Mouse (Mus musculus): ENCODE results near the gene Bcl2l14.

Gene Bcl2l14

DNA sequence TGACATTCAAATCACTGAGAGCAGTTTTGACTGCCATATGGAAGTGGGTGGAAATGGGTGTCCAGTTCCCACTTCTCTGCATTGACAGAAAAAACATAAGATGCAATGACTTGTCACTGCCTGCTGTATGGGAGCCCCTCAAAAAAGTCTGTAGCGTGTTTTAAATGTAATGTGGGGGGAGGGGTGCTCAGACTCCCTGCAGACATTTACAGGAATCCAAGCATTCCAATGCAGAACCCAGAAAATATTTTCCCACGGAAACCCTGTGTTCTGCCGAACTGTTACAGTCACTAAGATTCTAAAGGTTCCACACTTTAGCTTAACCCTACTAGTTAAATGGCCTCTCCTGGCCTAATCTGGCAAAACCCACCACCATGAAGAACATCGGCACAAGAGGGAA lies at the start of gene Bcl2l14:
Gene Bcl2l14, plus strand, starts transcription at position 301 of the 400 bp plus-strand sequence.
- no peak for DNase-seq (ENCODE audit: low read depth, low spot score)

GRCm38 (mm10) chr6:134348526-134349067 lies 47.5 kb upstream of the Bcl2l14 start:
- DNase-seq (ENCODE audit: low read depth, low spot score) = no peak

- DNase-seq (ENCODE audit: low read depth, low spot score) = no peak
These were observed 43.2 kb upstream of the Bcl2l14 start for GRCm38 (mm10) chr6:134352881-134353280.

DNA sequence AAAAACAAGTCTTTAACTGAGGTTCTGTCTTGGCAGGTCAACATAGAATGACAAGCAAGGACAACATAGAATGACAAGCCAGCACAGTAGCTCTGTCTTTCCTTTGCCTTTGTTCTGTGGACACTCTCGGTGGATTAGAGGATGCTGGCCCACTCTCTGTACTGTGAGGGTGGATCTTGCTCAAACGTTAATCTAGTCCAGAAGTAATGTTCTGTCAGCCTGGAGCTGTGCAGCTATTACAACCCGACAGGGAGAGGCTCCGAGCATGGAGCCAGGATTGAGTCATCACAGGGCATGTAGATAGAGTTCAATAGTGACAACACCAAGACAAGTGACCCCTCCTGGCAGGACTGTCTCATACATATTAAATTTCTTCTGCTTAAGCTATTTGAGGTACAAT lies 42.4 kb upstream of the Bcl2l14 start:
- no peak for DNase-seq (ENCODE audit: low read depth, low spot score)

DNA sequence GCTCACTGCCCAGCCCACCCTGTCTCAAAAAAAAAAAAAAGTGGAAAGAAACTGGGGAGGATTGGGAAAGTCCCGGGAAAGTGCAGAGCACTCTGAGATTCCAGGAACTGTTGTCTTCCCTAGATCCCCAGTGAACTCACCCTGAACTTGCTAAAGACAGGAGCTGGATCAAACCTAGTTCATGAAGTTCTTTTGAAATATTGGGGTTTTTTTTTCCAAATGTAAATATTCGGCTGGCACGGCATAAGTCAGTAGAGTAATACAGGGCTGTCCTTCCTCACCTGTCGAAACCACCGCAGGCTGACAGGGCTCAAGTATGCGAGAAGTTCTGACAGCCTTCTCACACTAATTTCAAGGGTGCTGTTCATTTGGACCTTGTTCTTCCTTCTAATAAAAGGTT lies 38.5 kb upstream of the Bcl2l14 start:
- no peak for DNase-seq (ENCODE audit: low read depth, low spot score)

DNA sequence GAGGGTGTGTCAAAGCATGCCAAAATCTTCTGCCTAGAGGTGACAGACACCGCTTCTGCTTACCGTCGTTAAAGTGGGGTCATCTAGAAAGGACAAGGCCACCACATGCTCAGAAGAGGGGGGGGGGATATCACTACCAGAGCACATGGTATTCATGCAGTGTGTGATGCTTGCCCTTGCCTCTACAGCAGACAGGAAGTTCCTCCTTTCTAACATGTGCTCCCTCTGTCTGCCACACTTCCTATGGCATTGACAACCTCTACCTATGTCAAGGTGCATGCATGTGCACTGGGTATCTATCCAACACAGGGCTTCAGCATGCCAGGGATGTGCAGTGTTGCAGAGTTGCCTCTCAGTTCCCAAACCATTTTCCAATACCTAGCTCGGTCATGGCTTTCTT lies 36.0 kb upstream of the Bcl2l14 start:
- DNase-seq (ENCODE audit: low read depth, low spot score) = no peak

GRCm38 (mm10) chr6:134364644-134365043 lies 31.5 kb upstream of the Bcl2l14 start:
- DNase-seq (ENCODE audit: low read depth, low spot score) = no peak

GRCm38 (mm10) chr6:134365952-134366351 lies 30.2 kb upstream of the Bcl2l14 start:
- DNase-seq (ENCODE audit: low read depth, low spot score) = no peak

GRCm38 (mm10) chr6:134366366-134367351 lies 29.5 kb upstream of the Bcl2l14 start:
- DNase-seq (ENCODE audit: low read depth, low spot score) = no peak

GRCm38 (mm10) chr6:134367366-134368281 lies 28.5 kb upstream of the Bcl2l14 start:
- no peak for DNase-seq (ENCODE audit: low read depth, low spot score)

DNA sequence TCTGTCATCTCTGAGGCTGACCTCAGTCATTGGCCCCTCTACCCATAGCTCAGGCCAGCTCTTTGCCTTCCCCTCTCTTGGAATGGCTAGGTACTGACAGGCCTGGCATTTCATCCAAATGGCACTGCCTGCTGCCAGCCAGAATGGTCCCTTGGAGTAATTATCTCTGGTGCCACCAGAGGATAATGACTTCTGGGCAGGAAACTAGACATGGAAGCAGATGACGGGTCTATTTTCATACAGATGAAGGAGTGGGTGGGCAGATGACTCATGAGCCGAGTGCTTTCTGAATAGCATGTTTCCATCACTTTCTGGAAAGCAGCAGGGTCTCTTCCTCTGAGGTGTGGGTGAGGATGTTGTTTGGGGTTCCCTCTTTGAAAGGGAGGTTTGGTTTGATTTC lies 23.2 kb upstream of the Bcl2l14 start:
- no peak for DNase-seq (ENCODE audit: low read depth, low spot score)

DNA sequence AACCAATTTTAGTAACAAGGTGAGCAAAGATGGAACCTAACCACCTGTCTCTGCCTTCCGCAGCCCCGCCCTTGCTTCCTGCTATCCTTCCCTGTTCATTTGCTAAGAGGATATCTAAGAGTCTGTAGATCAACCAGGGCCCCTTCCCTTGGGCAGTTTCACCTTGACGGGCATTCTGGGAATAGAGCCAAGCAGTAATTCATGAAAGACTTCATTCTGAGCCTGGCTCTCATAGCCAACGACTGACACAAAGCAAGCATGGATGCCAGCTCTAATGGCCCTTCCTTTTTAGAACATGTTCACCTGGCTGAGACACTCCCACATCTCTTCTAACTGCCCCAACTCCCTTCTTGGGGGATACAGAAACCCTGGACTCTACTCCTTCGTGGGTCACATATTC lies 18.9 kb upstream of the Bcl2l14 start:
- no peak for DNase-seq (ENCODE audit: low read depth, low spot score)

DNA sequence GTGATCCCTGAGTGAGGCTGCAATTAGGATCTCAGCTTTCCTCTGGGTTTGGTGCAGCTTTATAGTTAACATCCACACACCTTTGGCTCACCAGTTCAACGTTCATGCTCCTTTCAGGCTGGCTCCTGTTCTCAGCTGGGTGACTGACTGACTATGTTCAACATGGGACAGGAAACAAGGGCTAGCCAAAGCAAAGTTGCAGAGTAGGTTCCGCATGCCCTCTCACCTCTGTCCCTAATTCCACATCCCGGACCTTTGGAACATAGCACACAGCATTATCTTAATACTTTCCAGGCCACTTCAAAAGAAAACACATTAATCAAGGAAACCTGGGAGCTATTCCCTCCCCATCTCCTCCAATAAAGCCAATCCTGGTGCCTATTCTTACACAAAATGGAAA lies 18.3 kb upstream of the Bcl2l14 start:
- DNase-seq (ENCODE audit: low read depth, low spot score) = no peak

GRCm38 (mm10) chr6:134381462-134381861 lies 14.7 kb upstream of the Bcl2l14 start:
- DNase-seq (ENCODE audit: low read depth, low spot score) = no peak

DNA sequence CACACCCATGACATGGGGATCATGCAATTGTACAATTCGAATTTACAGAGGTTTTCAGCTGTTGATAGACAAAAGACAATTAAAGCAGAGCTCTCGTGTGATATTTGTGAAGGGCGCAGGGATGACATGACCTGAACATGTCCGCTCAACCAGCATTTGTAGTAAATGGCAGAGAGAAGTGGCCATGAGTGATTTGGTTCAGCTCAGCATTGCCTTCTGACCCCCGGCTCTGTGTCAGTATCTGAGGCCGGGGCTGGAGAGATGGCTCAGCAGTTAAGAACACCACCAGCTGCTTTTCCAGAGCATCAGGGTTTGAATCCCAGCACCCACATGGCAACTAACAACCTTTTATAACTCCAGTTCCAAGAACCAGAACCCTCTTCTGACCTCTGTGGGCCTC lies 10.2 kb upstream of the Bcl2l14 start:
- no peak for DNase-seq (ENCODE audit: low read depth, low spot score)

DNA sequence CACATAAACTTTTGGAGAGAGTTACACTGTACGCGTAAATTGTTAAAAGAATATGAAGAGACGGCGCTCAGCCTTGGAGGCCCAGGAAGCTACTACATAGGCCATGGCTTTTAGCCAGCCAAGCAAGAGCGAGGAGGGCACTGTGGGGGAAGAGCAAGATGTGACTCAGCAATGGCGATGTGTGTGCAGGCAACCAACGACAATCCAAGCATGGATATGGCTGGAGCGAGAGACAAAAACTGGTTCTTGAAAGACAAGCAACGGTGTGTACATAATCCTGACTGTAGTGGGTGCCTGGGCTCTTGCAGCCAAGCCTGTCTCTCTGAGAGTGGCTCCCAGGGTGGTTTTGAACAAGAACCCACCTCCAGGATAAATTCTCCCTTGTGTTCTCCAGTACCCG lies 8.7 kb upstream of the Bcl2l14 start:
- DNase-seq (ENCODE audit: low read depth, low spot score) = no peak

DNA sequence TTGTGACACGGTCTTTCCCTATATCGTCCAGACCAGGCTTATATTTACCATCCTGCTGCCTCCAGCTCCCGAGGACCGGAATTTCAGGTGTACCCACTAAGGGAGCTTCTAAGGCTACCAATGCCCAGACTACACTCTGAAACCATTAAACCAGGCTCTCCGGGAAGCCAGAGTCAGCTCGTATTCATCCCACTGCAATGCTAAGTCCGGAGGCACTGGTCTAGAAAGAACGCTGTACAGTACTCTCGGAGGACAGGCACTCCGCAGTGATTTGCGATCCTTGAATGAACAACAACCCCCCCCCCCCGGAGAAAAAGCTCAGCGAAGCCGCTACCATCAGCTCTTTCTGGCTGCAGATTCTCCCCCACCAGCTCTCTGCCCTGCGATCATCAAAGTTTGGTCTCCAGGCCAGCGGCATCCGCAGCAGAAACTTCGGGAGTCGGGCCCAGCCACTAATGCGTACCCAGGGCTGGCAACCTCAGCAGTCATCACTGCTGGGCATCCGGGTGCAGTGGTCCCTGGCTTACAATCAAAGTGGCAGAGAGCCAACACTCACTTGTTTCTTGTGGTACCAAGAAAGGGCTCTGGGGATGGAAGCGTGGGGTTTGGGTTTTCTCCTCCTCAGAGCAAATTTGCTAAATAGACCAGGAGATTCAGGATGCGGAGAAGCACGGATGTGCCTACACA lies 7.6 kb upstream of the Bcl2l14 start:
- DNase-seq (ENCODE audit: low read depth, low spot score) = peak; percentile 20

- DNase-seq (ENCODE audit: low read depth, low spot score) = peak; percentile 34
These were observed 6.7 kb upstream of the Bcl2l14 start for GRCm38 (mm10) chr6:134389248-134389891.

GRCm38 (mm10) chr6:134389917-134390316 lies 6.2 kb upstream of the Bcl2l14 start:
- no peak for DNase-seq (ENCODE audit: low read depth, low spot score)

DNA sequence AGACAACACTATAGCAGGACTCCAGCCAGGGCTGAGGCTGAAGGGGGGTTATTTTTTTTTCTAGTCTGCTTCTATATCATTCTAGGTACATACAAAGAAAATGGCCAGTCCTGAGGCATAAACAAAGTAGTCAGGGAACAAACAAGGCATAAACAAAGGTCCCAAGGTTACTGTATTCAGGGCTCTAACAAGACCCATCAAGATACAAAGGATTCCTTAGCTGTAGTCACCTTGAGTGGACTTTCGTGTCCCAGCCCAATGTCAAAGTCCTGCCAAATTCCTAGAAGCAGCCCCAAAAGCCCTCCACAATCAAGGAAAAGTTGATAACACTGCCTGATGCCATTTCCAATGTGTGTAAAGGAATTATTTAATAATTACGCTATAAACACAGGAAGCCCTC lies 5.3 kb upstream of the Bcl2l14 start:
- no peak for DNase-seq (ENCODE audit: low read depth, low spot score)

All from brain, embryonic 18.5 days (tissue).